Mouse (Mus musculus) heart, adult 2 months (tissue): ENCODE measurements at regions not wholly inside any gene's neighbourhood (a gene's known extent, or its start where the extent isn't known, plus 50 kb on each side); places are given as distances from the start of the nearest gene placed in this dataset.

Experiments
- CTCF ChIP-seq: fragments of 200-600 bp; IDR thresholded peaks from 2 replicates; pipeline ENCODE4 v1.8.1; 2022; ENCODE audit warnings: antibody characterized with exemption, mild to moderate bottlenecking, moderate library complexity
- EP300 ChIP-seq: fragments of 200-500 bp; IDR thresholded peaks from 2 replicates; pipeline ENCODE4 v1.6.1; 2011; ENCODE audit warnings: low read depth, low read length, control low read depth; ENCODE audit not compliant: insufficient read depth
- POLR2A ChIP-seq: fragments of 200-500 bp; IDR thresholded peaks from 2 replicates; pipeline ENCODE4 v1.6.1; 2011; ENCODE audit warnings: mild to moderate bottlenecking, low read depth, low read length, control low read depth; ENCODE audit not compliant: insufficient read depth

DNA sequence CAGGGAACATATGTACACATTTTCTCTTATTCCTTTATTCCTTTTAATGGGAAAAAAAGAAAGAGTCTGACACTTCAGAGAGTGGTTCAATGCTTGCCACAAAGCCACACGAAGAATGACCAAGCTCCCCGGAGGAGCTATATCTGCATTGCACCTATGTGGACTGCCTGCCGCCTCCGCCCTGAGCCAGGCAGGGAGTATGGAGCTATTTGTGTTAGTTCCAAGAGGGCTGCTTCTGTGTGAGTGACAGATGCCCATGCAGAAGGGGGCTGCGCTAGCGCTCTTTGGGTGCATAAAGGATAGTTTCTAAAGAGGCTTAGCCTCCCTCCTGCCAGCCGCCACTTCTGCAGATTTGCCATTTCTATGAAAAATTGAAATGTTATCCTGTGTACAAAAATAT, 365.3 kb upstream of the Tshz3 start:
- TF ChIP-seq POLR2A, result no peak
- no peak for TF ChIP-seq CTCF
- no peak for TF ChIP-seq EP300
